Comparison of ENCODE assay signal across 9 mouse cellular contexts in genomic region chr7:105482426-105482825, GRCm38 (mm10). TPM values are rescaled to one million over a fixed set of nuclear protein-coding genes. Genes with fewer than 3 reads are reported as not detected.
DNase-seq lines count a peak whose midpoint lies in the region.
"Had no signal": no experiment of that assay in that cellular context is flagged by ENCODE, and none has a peak within 500 bp of the region (broad histone marks: within the 10 kb centered on the region; RNA-seq: fewer than 3 reads in every experiment).

No protein-coding gene starts in this region.

- peak; percentile 23 to 72 for DNase-seq in urinary bladder, adult 18-20 months (ENCODE audit: low spot score in 2 of 2)
- no peak for DNase-seq in urinary bladder, adult 2 months (ENCODE audit: low spot score)
- peak; percentile 78 to 84 for DNase-seq in heart, adult 18-20 months
- peak; percentile 43 for DNase-seq in kidney, adult 18-20 months
- DNase-seq in lung, postnatal 10 days: peak; percentile 55
- DNase-seq in testis, postnatal 14 days (ENCODE audit: low spot score): peak; percentile 41
- no peak for DNase-seq in left cerebral cortex, postnatal 4 days
- DNase-seq in layer of hippocampus, postnatal 25 days (ENCODE audit: extremely low spot score in 1 of 2, low spot score in 1 of 2): no peak

- intact Hi-C loops in left cerebral cortex, postnatal 4 days (cut with DNase I): no loop called here

RNA-seq across cellular contexts. Expression of gene Cavin3, which starts 0.3 kb away (rescaled TPM):
- 209 and 233 TPM in 2 replicates for polyA plus RNA-seq in urinary bladder, adult 2 months (2012; rRNA removed)
- 10 to 100 TPM; 20.0 to 20.7 TPM for total RNA-seq in heart, adult 18-20 months (2021)
- 10 to 100 TPM; 11.7 to 13.8 TPM for total RNA-seq in left cerebral cortex, postnatal 4 days (2021)
- 10 to 100 TPM; 14.2 to 14.9 TPM for total RNA-seq in layer of hippocampus, postnatal 25 days (2021)

RNA-seq across cellular contexts. Expression of gene Cckbr, which starts 56.9 kb away (rescaled TPM):
- polyA plus RNA-seq in urinary bladder, adult 2 months (2012; rRNA removed): not detected in 2 replicates
- total RNA-seq in heart, adult 18-20 months (2021): not detected
- 1 to 10 TPM; 4.2 to 6.1 TPM for total RNA-seq in left cerebral cortex, postnatal 4 days (2021)
- total RNA-seq in layer of hippocampus, postnatal 25 days (2021): 1 to 10 TPM; 6.3 to 9.6 TPM
- total RNA-seq: liver, adult 2 months had no signal
- polyA plus RNA-seq: liver, adult 2 months had no signal

Comparison
In these comparisons a context has a peak if more than half of its experiments do, and no peak if none do; other contexts are left out.
1. DNase-seq: peak in urinary bladder, adult 18-20 months (2 of 2), heart, adult 18-20 months (2 of 2), kidney, adult 18-20 months (single experiment), lung, postnatal 10 days (single experiment) and testis, postnatal 14 days (single experiment); none in urinary bladder, adult 2 months (single experiment), left cerebral cortex, postnatal 4 days (single experiment) and layer of hippocampus, postnatal 25 days (0 of 2).
2. RNA of gene Cckbr, which starts 56.9 kb away (total RNA-seq): 6.3 to 9.6 TPM in layer of hippocampus, postnatal 25 days and 4.2 to 6.1 TPM in left cerebral cortex, postnatal 4 days; not detected in heart, adult 18-20 months; every median in the first group is over 4 times any median in the second.